Mouse (Mus musculus): Measurements from ENCODE around the gene Gm27179. TPM values are rescaled to one million over a fixed set of nuclear protein-coding genes. Genes with fewer than 3 reads are reported as not detected.
"Not testable (repeated sequence)": the region's sequence is repeated elsewhere in the genome, so short reads cannot be mapped to it uniquely, and the experiment has no call there.

Gene Gm27179
- not detected in 2 replicates for polyA plus RNA-seq (2016; fragmentation: Nextera tagmentation; extraction: Ambion mirVana)

- H3K4me1 ChIP-seq = not testable (repeated sequence)
Measured at GRCm38 (mm10) chr14:69512449-69512848, at the start of gene Gm27179. Gene Gm27179 (minus strand): TSS chr14:69512549.

GRCm38 (mm10) chr14:69557550-69557949, 45.2 kb upstream of the Gm27179 start:
- H3K4me1 ChIP-seq; H3K27ac ChIP-seq (replicated peaks); H3K36me3 ChIP-seq (replicated peaks); H3K4me3 ChIP-seq; H3K27me3 ChIP-seq (replicated peaks; ENCODE audit: low read depth, poor library complexity, severe bottlenecking); DNase-seq (ENCODE audit: low spot score); H3K9me3 ChIP-seq: not testable (repeated sequence)
- no CpG with 5 or more reads among the region's 14 CpGs for WGBS

More at GRCm38 (mm10) chr14:69512449-69512848, at the start of gene Gm27179:
- DNase-seq (ENCODE audit: low spot score); H3K36me3 ChIP-seq (replicated peaks); H3K27ac ChIP-seq (replicated peaks); H3K9me3 ChIP-seq; H3K4me3 ChIP-seq; H3K27me3 ChIP-seq (replicated peaks; ENCODE audit: low read depth, poor library complexity, severe bottlenecking): not testable (repeated sequence)
- no CpG with 5 or more reads among the region's 2 CpGs for WGBS

- not testable (repeated sequence) for H3K9me3 ChIP-seq; H3K27me3 ChIP-seq (replicated peaks; ENCODE audit: low read depth, poor library complexity, severe bottlenecking); H3K27ac ChIP-seq (replicated peaks); H3K4me3 ChIP-seq; H3K36me3 ChIP-seq (replicated peaks); DNase-seq (ENCODE audit: low spot score); H3K4me1 ChIP-seq
- no CpG with 5 or more reads among the region's 8 CpGs for WGBS
Measured at GRCm38 (mm10) chr14:69556820-69557219, 44.5 kb upstream of the Gm27179 start.

GRCm38 (mm10) chr14:69555110-69555831, 42.9 kb upstream of the Gm27179 start, which contains the start of gene Entpd4b:
Gene Entpd4b (plus strand): TSS chr14:69555424.
- not testable (repeated sequence) for H3K9me3 ChIP-seq; H3K4me1 ChIP-seq; H3K27ac ChIP-seq (replicated peaks); H3K27me3 ChIP-seq (replicated peaks; ENCODE audit: low read depth, poor library complexity, severe bottlenecking); H3K36me3 ChIP-seq (replicated peaks); H3K4me3 ChIP-seq; DNase-seq (ENCODE audit: low spot score)
- no CpG with 5 or more reads among the region's 68 CpGs for WGBS

- not testable (repeated sequence) for H3K27ac ChIP-seq (replicated peaks); H3K27me3 ChIP-seq (replicated peaks; ENCODE audit: low read depth, poor library complexity, severe bottlenecking); H3K4me3 ChIP-seq; H3K4me1 ChIP-seq; H3K36me3 ChIP-seq (replicated peaks); DNase-seq (ENCODE audit: low spot score); H3K9me3 ChIP-seq
- no CpG with 5 or more reads among the region's 4 CpGs for WGBS
Measured at GRCm38 (mm10) chr14:69547310-69547709, 35.0 kb upstream of the Gm27179 start.

GRCm38 (mm10) chr14:69545052-69545451, 32.7 kb upstream of the Gm27179 start:
- H3K9me3 ChIP-seq; H3K4me3 ChIP-seq; DNase-seq (ENCODE audit: low spot score); H3K4me1 ChIP-seq; H3K27ac ChIP-seq (replicated peaks); H3K36me3 ChIP-seq (replicated peaks); H3K27me3 ChIP-seq (replicated peaks; ENCODE audit: low read depth, poor library complexity, severe bottlenecking): not testable (repeated sequence)
- no CpG with 5 or more reads among the region's 2 CpGs for WGBS

- not testable (repeated sequence) for H3K27me3 ChIP-seq (replicated peaks; ENCODE audit: low read depth, poor library complexity, severe bottlenecking); H3K27ac ChIP-seq (replicated peaks); H3K9me3 ChIP-seq; H3K4me3 ChIP-seq; H3K36me3 ChIP-seq (replicated peaks); DNase-seq (ENCODE audit: low spot score); H3K4me1 ChIP-seq
- WGBS = no CpG with 5 or more reads among the region's 7 CpGs
Measured at GRCm38 (mm10) chr14:69544033-69544432, 31.7 kb upstream of the Gm27179 start.

- not testable (repeated sequence) for H3K4me1 ChIP-seq; H3K4me3 ChIP-seq; H3K9me3 ChIP-seq; H3K27ac ChIP-seq (replicated peaks); H3K36me3 ChIP-seq (replicated peaks); H3K27me3 ChIP-seq (replicated peaks; ENCODE audit: low read depth, poor library complexity, severe bottlenecking); DNase-seq (ENCODE audit: low spot score)
- WGBS = no CpG with 5 or more reads among the region's 7 CpGs
Measured at GRCm38 (mm10) chr14:69542695-69543094, 30.3 kb upstream of the Gm27179 start.

GRCm38 (mm10) chr14:69540113-69540512, 27.8 kb upstream of the Gm27179 start:
- H3K9me3 ChIP-seq; H3K4me3 ChIP-seq; H3K36me3 ChIP-seq (replicated peaks); H3K4me1 ChIP-seq; H3K27ac ChIP-seq (replicated peaks); H3K27me3 ChIP-seq (replicated peaks; ENCODE audit: low read depth, poor library complexity, severe bottlenecking); DNase-seq (ENCODE audit: low spot score): not testable (repeated sequence)
- no CpG with 5 or more reads among the region's 5 CpGs for WGBS

- not testable (repeated sequence) for H3K27ac ChIP-seq (replicated peaks); H3K4me1 ChIP-seq; H3K36me3 ChIP-seq (replicated peaks); DNase-seq (ENCODE audit: low spot score); H3K4me3 ChIP-seq; H3K27me3 ChIP-seq (replicated peaks; ENCODE audit: low read depth, poor library complexity, severe bottlenecking); H3K9me3 ChIP-seq
- no CpG with 5 or more reads among the region's 7 CpGs for WGBS
Measured at GRCm38 (mm10) chr14:69536539-69536938, 24.2 kb upstream of the Gm27179 start.

- not testable (repeated sequence) for H3K4me1 ChIP-seq; DNase-seq (ENCODE audit: low spot score); H3K27me3 ChIP-seq (replicated peaks; ENCODE audit: low read depth, poor library complexity, severe bottlenecking); H3K4me3 ChIP-seq; H3K27ac ChIP-seq (replicated peaks); H3K36me3 ChIP-seq (replicated peaks); H3K9me3 ChIP-seq
- no CpG with 5 or more reads among the region's 1 CpGs for WGBS
Measured at GRCm38 (mm10) chr14:69526202-69526601, 13.9 kb upstream of the Gm27179 start.

- DNase-seq (ENCODE audit: low spot score); H3K4me3 ChIP-seq; H3K27ac ChIP-seq (replicated peaks); H3K36me3 ChIP-seq (replicated peaks); H3K9me3 ChIP-seq; H3K4me1 ChIP-seq; H3K27me3 ChIP-seq (replicated peaks; ENCODE audit: low read depth, poor library complexity, severe bottlenecking): not testable (repeated sequence)
- no CpG with 5 or more reads among the region's 1 CpGs for WGBS
Measured at GRCm38 (mm10) chr14:69523001-69523400, 10.7 kb upstream of the Gm27179 start.

GRCm38 (mm10) chr14:69520810-69521209, 8.5 kb upstream of the Gm27179 start:
- H3K27ac ChIP-seq (replicated peaks); H3K4me1 ChIP-seq; H3K4me3 ChIP-seq; DNase-seq (ENCODE audit: low spot score); H3K27me3 ChIP-seq (replicated peaks; ENCODE audit: low read depth, poor library complexity, severe bottlenecking); H3K36me3 ChIP-seq (replicated peaks); H3K9me3 ChIP-seq: not testable (repeated sequence)
- WGBS = no CpG with 5 or more reads among the region's 2 CpGs

All from embryonic facial prominence, embryonic 10.5 days (tissue).